Mouse (Mus musculus) megakaryocyte, embryonic 14.5 days (primary cell): ENCODE data around the gene Cyb5rl. TPM values are rescaled to one million over a fixed set of nuclear protein-coding genes. Genes with fewer than 3 reads are reported as not detected.

Experiments
- H3K27me3 ChIP-seq: replicated peaks from 2 replicates; pipeline ENCODE3; 2012; ENCODE audit warnings: inconsistent platforms
- H3K36me3 ChIP-seq: replicated peaks from 2 replicates; pipeline ENCODE3; 2012; ENCODE audit warnings: low read length, inconsistent platforms, mixed read lengths
- H3K4me1 ChIP-seq: 2 replicates; pipeline ENCODE4 v1.6.1; 2012; ENCODE audit warnings: inconsistent platforms
- H3K4me3 ChIP-seq: replicated peaks from 2 replicates; pipeline ENCODE3; 2012; ENCODE audit warnings: moderate library complexity, mild to moderate bottlenecking, inconsistent platforms
- H3K9me3 ChIP-seq: 2 replicates; pipeline ENCODE4 v1.6.1; 2012; ENCODE audit warnings: inconsistent platforms
- FLI1 ChIP-seq: IDR thresholded peaks from 2 replicates; pipeline ENCODE4 v1.6.1; 2012; ENCODE audit warnings: low read length, inconsistent platforms, mixed read lengths
- GATA1 ChIP-seq: IDR thresholded peaks from 3 replicates; pipeline ENCODE4 v1.6.1; 2012; ENCODE audit warnings: mixed read lengths, low read length, inconsistent platforms, borderline replicate concordance
- polyA plus RNA-seq: library from polyadenylated mRNA; stranded (reverse); fragments of >175 nt; gene quantifications from 2 replicates; pipeline ENCODE4 v1.2.3, GENCODE M21; 2012; ENCODE audit warnings: low replicate concordance; ENCODE audit not compliant: insufficient read depth

Gene Cyb5rl
- polyA plus RNA-seq, 1 experiment = 2.3 TPM

GRCm38 (mm10) chr4:107056088-107056487 lies 10.7 kb upstream of the Cyb5rl start:
- Histone ChIP-seq H3K36me3 (peaks cover 65% of the 10 kb centered on the region), H3K4me1 (peaks cover 12% of the 10 kb centered on the region), H3K4me3 (no peak overlapping the region), H3K27me3 (peaks cover 61% of the 10 kb centered on the region), H3K9me3 (no peaks in the 10 kb centered on the region)
- TF ChIP-seq GATA1 (no peak), FLI1 (no peak)

- peaks cover 48% of the 10 kb centered on the region for H3K27me3 ChIP-seq
- H3K36me3 ChIP-seq = peaks cover 85% of the 10 kb centered on the region
- H3K9me3 ChIP-seq = no peaks in the 10 kb centered on the region
- H3K4me3 ChIP-seq = no peak overlapping the region
- peaks cover 12% of the 10 kb centered on the region for H3K4me1 ChIP-seq
- TF ChIP-seq GATA1 (no peak), FLI1 (no peak)
These were observed 8.4 kb upstream of the Cyb5rl start for GRCm38 (mm10) chr4:107058346-107058745.

GRCm38 (mm10) chr4:107058781-107059180 lies 8.0 kb upstream of the Cyb5rl start:
- Histone ChIP-seq H3K27me3 (peaks cover 44% of the 10 kb centered on the region), H3K4me3 (no peak overlapping the region), H3K4me1 (peaks cover 15% of the 10 kb centered on the region), H3K9me3 (no peaks in the 10 kb centered on the region), H3K36me3 (peaks cover 89% of the 10 kb centered on the region)
- TF ChIP-seq GATA1 (no peak), FLI1 (no peak)

- H3K36me3 ChIP-seq = peaks cover 78% of the 10 kb centered on the region
- TF ChIP-seq FLI1 = no peak
- TF ChIP-seq GATA1 = no peak
- peaks cover 25% of the 10 kb centered on the region for H3K4me1 ChIP-seq
- peaks cover 34% of the 10 kb centered on the region for H3K27me3 ChIP-seq
- no peak overlapping the region for H3K4me3 ChIP-seq
- H3K9me3 ChIP-seq = no peaks in the 10 kb centered on the region
These were observed 5.2 kb upstream of the Cyb5rl start for GRCm38 (mm10) chr4:107061560-107061959.

- H3K4me1 ChIP-seq = peaks cover 36% of the 10 kb centered on the region
- peaks cover 62% of the 10 kb centered on the region for H3K36me3 ChIP-seq
- H3K4me3 ChIP-seq = no peak overlapping the region
- H3K27me3 ChIP-seq = peaks cover 20% of the 10 kb centered on the region
- H3K9me3 ChIP-seq = no peaks in the 10 kb centered on the region
- TF ChIP-seq FLI1 = no peak
These were observed 3.6 kb upstream of the Cyb5rl start for GRCm38 (mm10) chr4:107063214-107063613.

GRCm38 (mm10) chr4:107064394-107065098 lies 2.2 kb upstream of the Cyb5rl start:
- Histone ChIP-seq H3K9me3 (no peaks in the 10 kb centered on the region), H3K4me1 (peaks cover 35% of the 10 kb centered on the region), H3K36me3 (peaks cover 48% of the 10 kb centered on the region), H3K4me3 (no peak overlapping the region), H3K27me3 (peaks cover 23% of the 10 kb centered on the region)
- TF ChIP-seq GATA1 = no peak
- no peak for TF ChIP-seq FLI1

GRCm38 (mm10) chr4:107067151-107067840 lies 508 bp downstream of the Cyb5rl start:
- TF ChIP-seq GATA1 (no peak), FLI1 (no peak)
- Histone ChIP-seq H3K4me3 (peak overlapping the region; percentile 98), H3K9me3 (no peaks in the 10 kb centered on the region), H3K27me3 (peaks cover 20% of the 10 kb centered on the region), H3K36me3 (peaks cover 24% of the 10 kb centered on the region), H3K4me1 (peaks cover 35% of the 10 kb centered on the region)

- no peak for TF ChIP-seq FLI1
- no peak for TF ChIP-seq GATA1
- peaks cover 2% of the 10 kb centered on the region for H3K36me3 ChIP-seq
These were observed 5.6 kb downstream of the Cyb5rl start for GRCm38 (mm10) chr4:107072343-107072742.

GRCm38 (mm10) chr4:107075456-107075855 lies 8.7 kb downstream of the Cyb5rl start:
- Histone ChIP-seq H3K36me3 (peaks cover 2% of the 10 kb centered on the region), H3K4me1 (peaks cover 16% of the 10 kb centered on the region), H3K4me3 (no peak overlapping the region), H3K9me3 (no peaks in the 10 kb centered on the region), H3K27me3 (peaks cover 24% of the 10 kb centered on the region)
- TF ChIP-seq GATA1 (no peak), FLI1 (no peak)

More at GRCm38 (mm10) chr4:107072343-107072742, 5.6 kb downstream of the Cyb5rl start:
- Histone ChIP-seq H3K4me1 (peaks cover 13% of the 10 kb centered on the region), H3K4me3 (no peak overlapping the region), H3K27me3 (peaks cover 34% of the 10 kb centered on the region), H3K9me3 (no peaks in the 10 kb centered on the region)

- Histone ChIP-seq H3K4me3 (no peak overlapping the region), H3K36me3 (no peaks in the 10 kb centered on the region), H3K9me3 (no peaks in the 10 kb centered on the region), H3K27me3 (peaks cover 38% of the 10 kb centered on the region), H3K4me1 (peaks cover 43% of the 10 kb centered on the region)
- TF ChIP-seq FLI1 = no peak
- no peak for TF ChIP-seq GATA1
These were observed 12.1 kb downstream of the Cyb5rl start for GRCm38 (mm10) chr4:107078894-107079293.

- Histone ChIP-seq H3K4me3 (no peak overlapping the region), H3K36me3 (no peaks in the 10 kb centered on the region), H3K4me1 (peaks cover 51% of the 10 kb centered on the region), H3K27me3 (peaks cover 42% of the 10 kb centered on the region), H3K9me3 (no peaks in the 10 kb centered on the region)
- TF ChIP-seq GATA1 (no peak), FLI1 (no peak)
These were observed 12.9 kb downstream of the Cyb5rl start for GRCm38 (mm10) chr4:107079716-107080115.
